Mouse (Mus musculus) olfactory bulb, adult 2 months (tissue): ENCODE measurements at regions not wholly inside any gene's neighbourhood (a gene's known extent, or its start where the extent isn't known, plus 50 kb on each side); places are given as distances from the start of the nearest gene placed in this dataset.

ENCODE experiments used
- CTCF ChIP-seq: fragments of 200-500 bp; IDR thresholded peaks from 2 replicates; pipeline ENCODE4 v1.5.1; 2012; ENCODE audit warnings: low read depth, mild to moderate bottlenecking, low read length, moderate library complexity; ENCODE audit not compliant: insufficient read depth
- POLR2A ChIP-seq: fragments of 200-500 bp; IDR thresholded peaks from 2 replicates; pipeline ENCODE4 v1.6.1; 2012; ENCODE audit warnings: mild to moderate bottlenecking, low read depth, low read length, moderate library complexity; ENCODE audit not compliant: insufficient read depth

GRCm38 (mm10) chr13:6751149-6751548, 102.6 kb upstream of the Pfkp start:
- TF ChIP-seq CTCF, result no peak
- TF ChIP-seq POLR2A, result no peak
